Mouse (Mus musculus): ENCODE measurements around the gene Tnni2.
"Not testable (repeated sequence)": the region's sequence is repeated elsewhere in the genome, so short reads cannot be mapped to it uniquely, and the experiment has no call there.

The Tnni2 gene

DNA sequence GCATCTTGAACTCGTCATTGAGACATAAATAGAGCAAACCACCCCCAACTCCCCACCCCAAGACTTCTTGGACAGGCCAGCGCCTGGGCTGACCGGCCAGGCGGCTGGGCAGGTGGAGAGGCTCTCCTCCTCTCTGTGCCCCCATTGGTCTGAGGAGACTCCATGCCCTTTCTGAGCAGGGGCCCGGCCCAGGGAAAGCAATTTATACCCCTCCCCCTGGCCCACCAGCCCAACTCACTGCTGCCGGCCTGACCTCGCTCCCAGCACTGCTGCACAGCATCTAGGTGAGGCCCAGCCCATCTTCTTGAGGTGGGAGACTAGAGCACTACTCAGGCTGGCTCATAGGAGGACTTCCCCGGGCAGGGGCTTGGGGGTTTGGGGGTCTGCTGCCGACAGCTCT is at the start of gene Tnni2:
Gene Tnni2, plus strand, starts transcription at position 224 of the 400 bp plus-strand sequence.
- CTCF ChIA-PET: interaction anchor here (1.0 to 2.1 kb wide), 2 partner anchors 54 to 56 kb away, joined by 3 to 11 read pairs; no protein-coding TSS in a partner anchor

DNA sequence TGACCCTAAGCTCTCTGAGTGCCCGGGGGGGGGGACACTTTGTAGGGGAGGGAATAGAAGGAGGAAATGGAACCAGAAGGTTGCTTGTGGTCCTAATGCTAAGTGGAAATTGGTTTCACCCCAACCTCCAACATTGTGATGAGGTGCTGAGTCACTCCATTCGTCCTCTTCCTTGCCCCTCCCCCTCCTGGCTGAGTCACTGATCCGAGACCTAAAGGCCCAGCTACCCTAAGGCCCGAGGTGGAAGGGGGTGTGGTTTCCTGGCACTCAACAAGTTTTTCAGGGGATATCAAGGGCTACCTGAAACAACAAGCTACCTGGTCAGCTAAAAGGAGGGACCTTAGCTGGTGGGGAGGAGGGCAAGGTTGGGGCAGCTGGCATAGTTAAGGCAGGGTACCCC is 48.4 kb upstream of the Tnni2 start:
- CTCF ChIA-PET: interaction anchor here (0.6 kb wide), 2 partner anchors 30 to 948 kb away, joined by 4 to 8 read pairs; no protein-coding TSS in a partner anchor

DNA sequence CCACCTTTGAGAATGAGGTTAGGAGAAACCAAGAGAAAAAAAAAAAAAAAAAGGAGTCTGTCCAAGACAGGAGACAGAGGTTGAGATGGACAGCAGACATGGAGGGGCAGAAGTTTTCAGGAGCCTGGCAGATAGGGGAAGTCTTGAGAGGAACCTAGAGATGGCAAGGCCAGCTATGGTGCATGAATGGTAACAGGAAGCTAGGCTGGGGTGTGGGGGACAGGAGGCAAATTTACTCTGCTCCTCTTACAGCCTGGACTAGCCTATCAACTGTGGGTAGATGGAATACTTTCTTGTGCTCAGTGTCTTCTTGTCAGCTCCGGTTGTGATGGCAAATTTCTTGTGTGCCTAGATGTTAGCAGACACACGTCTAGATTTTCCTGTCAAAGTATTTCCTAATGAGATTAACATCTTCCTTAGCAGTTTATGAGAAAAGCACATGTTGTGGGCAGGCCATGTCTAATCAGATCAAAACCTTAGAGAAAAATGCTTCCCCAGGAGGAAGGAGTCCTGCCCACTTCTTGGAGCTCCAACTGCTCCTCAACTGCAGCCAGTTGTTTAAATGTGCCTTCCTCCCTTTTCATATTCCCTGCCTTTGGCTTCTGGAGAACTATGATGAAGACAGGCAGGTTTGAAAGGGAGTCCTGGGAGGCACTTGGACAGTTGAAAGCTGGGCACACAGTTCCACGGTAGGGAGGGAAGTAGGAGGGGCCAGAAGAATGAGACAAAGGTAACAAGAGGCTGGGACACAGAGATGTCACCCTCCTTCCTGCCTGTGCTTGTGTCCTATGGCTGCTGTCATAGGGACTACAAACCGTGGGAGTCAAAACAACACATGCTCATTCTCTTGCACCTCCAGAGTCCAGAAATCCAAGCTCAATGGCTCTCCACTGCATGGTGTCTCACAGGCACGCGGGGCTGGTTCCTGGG is 47.1 kb upstream of the Tnni2 start:
- CTCF ChIA-PET: interaction anchor here (0.7 kb wide), 1 partner anchor 143 kb away, joined by 5 read pairs; no protein-coding TSS in a partner anchor

DNA sequence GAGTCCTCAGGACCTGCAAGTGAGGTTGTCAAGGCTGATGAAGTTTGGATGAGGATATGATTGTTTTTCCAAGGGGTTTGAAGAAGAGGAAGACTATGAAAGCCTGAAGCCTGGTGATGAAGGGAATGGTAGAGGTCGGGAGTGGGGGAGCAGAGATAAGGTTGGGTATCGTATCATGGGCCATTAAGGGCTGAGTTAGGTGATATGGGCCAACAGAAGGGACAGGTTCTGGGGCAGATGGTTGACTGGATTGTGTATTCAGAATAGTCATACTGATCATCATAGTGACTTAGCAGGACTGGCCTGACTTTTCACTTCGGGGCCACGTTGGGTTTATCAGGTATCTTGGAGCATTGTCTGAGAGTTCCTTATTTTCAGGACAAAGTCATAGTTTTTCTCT is 46.1 kb upstream of the Tnni2 start:
- CTCF ChIA-PET: no interaction called here

DNA sequence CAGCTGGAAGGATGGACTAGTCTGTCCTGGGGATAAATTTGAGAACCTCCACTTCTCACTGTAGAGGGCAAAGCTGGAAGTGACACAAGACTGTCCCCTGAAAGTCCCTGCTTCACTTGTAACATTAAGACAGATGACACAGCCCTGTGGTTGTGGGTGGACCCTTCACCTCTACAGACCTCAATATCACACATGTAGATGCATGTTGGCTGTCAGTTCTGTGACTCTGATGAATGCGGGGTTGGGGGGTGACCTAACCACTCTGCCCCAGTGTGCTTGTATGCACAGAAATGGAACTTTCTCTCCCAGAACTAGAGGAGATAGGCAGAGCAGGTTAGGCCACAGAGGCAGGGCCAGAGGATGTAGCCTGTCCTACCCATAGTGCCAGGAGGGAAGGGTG is 45.0 kb upstream of the Tnni2 start:
- CTCF ChIA-PET: no interaction called here

DNA sequence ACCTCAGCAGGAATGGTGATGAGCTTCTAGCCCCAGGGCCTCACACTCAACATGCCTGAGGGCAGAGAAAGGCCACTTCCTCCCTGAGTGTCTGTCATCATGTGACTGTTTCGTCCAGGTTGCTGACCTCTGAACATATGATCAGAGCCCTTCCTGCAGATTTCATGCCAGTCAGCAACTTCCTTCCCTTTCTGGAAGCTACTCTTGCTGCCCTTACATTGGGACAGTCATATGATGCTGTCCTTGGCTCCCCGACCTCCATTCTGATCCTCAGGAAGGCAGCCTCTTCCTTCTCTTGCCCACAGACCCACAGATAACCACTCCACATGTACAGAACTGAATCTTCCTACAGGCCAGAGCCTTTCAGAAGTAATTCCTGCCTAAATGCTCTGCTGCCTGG is 43.6 kb upstream of the Tnni2 start:
- CTCF ChIA-PET: no interaction called here

DNA sequence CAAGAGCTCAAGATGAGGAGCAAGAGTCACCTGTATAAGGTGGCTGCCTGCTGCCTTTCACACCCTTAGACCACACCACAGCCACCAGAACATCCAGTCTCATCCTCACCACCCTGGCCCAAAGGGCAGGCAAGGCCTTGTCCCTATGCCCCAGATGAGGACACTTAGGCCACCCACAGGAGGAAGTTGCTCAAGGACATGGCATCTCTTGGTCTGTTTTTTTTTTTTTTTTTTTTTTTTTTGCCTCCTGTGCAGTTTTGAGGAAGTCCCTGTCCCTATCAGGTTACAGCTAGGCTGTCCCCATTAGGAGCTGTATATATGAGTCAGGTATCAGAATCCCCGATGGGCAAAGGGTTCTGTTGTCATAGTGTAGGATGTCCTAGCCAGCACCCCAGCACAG is 42.4 kb upstream of the Tnni2 start:
- CTCF ChIA-PET: no interaction called here

DNA sequence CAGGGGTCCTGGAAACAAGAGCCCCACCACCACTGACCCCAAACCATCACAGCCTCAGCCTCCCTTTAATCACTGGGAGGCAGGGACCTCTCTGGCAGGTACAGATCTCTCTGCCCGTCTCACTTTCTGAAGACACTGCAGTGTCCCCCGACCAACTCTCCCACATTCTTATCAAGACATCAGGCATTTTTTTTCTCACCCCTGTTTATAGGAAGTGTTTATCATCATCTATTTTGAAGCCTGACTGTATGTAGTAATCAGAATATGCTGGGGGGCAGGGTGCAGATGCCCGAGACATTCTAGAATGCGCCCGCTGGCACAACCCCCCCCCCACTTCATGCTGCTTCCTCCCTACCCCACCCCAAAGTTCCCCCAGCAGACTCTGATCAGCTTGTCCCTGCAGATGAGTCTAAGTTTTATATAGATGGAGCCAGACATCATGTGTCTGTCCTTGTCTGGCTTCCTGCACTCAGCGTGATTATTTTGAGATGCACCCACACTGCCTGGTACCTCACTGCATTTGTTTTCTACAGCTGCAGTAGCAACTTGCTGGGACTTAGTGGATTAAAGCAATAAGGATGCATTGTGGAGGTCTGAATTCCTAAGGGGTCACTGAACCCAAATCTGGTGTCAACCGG is 41.4 kb upstream of the Tnni2 start:
- CTCF ChIA-PET: no interaction called here

DNA sequence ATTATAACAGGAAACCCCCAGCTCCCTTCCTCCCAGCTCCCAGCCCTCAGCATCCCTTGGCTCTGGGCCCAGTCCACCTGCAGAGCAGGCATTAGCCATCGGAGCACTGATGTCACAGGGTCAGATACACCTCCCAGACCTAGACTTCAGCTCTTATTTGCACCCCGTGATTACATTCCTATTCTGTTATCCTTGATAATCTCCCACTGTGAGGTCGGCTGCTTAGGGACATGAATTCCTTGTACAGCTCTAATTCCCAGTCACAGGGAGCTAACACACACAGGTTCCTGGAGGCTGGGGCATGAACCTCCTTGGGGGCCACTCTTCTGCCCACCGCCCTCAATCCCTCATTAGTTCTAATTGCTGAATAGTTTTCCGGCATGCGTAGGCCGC is 40.9 kb upstream of the Tnni2 start:
- CTCF ChIA-PET: no interaction called here

DNA sequence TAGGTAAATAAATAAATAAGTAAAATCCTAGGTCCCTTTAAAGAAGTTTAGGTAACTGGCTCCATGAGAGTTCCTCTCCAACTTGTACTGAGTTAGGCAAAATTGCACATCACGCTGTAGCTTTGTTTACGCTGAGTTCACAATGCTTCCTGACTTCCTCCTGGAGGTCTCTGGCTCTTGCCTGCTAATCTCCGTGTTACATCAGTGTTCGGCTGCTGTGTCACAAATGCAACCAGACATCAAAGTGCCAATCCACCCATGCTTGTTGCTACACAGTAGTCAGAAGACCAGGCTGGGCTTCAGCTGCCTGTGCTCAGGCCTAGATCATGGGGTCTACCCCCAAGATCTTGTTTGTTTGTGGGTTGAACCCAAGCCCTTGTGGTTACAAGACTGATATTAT is 38.0 kb upstream of the Tnni2 start:
- CTCF ChIA-PET: no interaction called here

DNA sequence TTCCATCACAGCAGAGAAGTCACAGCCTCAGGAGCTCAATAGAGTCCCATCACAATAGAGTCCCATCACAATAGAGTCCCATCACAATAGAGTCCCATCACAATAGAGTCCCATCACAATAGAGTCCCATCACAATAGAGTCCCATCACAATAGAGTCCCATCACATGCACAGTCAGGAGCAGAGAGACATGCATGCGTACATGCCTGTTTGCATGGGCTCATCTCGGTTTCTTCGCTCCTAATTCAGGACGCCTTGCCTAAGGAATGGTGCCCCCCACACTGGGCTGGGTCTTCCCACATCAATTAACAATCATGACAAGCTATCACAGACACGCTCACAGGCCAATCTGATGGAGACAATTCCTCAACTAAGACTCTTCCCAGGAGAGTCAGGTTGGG is 36.5 kb upstream of the Tnni2 start:
- CTCF ChIA-PET: not testable (repeated sequence)

DNA sequence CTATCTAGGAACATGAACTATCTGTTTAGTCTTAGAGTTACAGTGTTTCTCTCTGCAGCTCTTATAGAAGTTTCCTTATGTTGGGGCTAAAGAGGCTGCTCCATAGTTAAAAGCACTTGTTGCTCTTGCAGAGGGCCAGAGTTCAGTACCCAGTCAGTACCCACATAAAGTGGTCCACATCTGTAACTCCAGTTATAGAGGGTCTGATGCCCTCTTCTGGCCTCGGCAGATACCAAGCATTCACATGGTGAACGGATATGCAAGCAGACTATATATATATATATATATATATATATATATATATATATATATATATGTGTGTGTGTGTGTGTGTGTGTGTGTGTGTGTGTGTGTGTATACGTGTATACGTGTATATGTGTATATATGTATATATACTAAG is 33.7 kb upstream of the Tnni2 start:
- CTCF ChIA-PET: interaction anchor here (0.7 to 1.0 kb wide), 3 partner anchors 13 to 99 kb away, joined by 4 to 6 read pairs (median 6); no protein-coding TSS in a partner anchor

DNA sequence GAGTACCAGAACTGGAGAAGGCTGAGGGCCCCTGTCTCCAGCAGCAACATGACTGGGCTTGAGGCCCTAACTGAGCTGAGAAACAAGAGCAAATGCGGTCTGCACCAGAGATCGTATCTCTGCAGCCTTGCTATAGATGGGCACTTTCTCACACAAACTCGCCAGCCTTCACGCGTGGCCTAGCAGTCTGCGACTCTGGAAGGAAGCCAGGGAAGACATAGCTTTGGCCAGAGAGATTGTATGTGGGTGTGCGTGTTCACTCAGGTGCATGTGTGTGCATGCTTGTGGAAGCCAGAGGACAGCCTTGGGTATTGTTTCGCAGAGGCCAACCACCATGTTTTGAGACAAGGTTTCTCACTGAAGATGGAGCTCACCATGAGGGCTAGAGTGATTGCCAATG is 32.9 kb upstream of the Tnni2 start:
- CTCF ChIA-PET: interaction anchor here (0.7 to 1.8 kb wide), 2 partner anchors 74 to 75 kb away, joined by 5 to 6 read pairs; no protein-coding TSS in a partner anchor

DNA sequence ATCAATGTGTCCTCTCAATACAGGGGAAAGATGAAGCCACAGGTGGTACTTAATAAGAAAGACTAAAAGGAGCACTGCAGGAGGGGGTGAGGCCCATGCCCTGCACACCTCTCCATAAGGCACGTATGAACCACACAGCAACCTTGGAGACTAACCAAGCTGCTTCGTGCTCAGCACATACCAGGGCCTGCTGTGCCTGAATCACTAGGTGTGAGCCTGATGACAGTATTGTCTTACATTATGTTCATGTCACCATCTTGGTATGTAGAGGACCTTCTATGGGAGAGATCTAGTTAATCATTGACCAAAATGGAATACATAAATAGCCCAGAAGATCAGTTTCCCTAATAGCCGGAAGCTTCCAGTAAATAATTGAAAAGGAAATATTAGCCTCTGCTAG is 32.0 kb upstream of the Tnni2 start:
- CTCF ChIA-PET: interaction anchor here (1.8 kb wide), 1 partner anchor 75 kb away, joined by 5 read pairs; no protein-coding TSS in a partner anchor

DNA sequence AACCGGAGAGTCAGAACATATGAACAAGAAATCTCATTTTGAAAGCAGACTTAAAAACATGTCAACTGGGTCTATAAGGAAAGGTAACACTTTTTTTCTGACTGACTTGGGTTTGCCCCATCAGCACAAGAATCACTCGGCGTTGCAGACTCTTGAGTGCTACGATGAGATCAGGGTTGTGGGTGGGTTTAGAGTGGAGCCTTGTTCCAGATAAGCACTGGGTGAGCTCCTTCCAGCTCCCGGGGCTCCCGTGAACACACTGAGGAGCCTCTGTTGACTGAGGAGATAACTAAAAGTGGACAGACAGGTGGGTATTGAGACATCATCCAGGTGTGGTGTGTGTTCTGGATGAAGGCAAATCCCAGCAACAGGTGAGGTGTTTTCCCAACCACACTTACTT is 28.3 kb upstream of the Tnni2 start:
- CTCF ChIA-PET: no interaction called here

DNA sequence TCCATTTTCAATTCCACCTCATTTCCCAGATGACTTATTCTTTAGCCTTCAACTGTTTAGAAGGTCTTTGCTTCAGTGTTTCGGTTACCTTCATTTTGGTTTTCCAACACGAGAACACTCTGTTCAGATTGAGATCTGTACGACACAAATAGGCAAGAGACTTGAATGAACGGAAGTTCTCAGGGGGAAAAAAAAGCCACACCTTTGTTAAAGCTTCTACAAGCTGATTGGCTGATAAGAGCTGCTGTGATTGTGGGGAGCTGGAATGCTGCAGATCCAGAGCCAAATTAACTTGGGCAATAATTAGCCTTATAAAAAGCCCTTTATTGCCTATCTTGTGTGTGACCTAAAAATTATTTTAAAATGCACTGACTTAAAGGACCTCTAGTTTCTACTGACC is 26.3 kb upstream of the Tnni2 start:
- CTCF ChIA-PET: no interaction called here

DNA sequence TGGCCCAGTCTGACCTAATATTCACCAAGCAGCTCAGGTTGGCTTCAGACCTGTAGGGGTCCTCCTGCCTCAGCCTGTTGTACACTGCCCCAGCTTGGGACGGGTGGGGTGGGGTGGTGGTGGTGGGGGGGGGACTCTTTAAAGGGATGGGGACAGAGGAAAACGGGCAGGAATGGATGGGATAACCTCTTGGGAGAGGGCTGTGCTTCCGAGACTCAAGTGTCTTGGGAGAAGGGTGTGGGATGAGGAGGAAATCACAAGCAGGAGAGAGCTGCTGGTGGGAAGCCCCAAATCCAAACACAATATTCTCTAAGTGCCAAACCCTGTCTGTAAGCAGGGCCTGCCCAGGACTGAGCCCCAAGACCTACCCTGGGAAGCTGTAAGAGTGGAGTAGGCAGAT is 25.4 kb upstream of the Tnni2 start:
- CTCF ChIA-PET: interaction anchor here (0.5 kb wide), 1 partner anchor 63 kb away, joined by 6 read pairs; no protein-coding TSS in a partner anchor

DNA sequence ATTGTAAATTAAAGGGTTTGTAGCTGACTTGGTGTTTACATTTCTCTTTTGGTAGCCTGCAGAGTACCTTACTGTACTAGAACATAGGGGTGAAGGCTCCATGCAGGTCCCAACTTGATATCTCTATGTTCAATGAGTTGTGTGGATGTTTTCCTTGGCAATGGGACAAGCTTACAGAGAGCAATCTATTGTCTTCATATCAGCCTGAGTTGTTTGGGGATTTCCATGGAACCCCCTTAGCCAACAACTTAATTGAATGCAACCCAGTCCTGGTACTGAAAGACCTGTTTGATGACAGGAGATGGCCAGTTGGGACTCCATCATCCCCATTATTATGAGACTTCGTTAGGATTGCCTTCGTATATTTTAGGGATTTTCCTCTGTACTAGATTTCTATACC is 23.6 kb upstream of the Tnni2 start:
- CTCF ChIA-PET: no interaction called here

DNA sequence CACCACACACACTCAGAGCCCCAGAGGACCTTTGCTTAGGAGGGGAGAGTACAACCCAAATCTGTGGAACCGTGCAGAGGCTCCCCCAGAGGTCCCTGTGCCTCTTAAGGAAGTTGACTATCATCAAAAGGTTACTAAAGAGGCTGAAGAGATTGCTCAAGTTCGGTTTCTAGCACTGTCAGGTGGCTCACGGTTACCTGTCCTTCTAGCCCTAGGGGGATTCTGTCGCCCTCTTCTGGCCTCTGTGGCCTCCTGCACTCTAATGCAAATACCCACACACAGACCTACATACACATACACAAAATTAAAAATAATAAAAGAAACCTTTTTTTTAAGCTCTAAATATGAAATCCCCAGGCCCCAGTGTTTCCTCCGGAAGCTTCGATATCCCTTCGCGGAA is 22.9 kb upstream of the Tnni2 start:
- CTCF ChIA-PET: no interaction called here

DNA sequence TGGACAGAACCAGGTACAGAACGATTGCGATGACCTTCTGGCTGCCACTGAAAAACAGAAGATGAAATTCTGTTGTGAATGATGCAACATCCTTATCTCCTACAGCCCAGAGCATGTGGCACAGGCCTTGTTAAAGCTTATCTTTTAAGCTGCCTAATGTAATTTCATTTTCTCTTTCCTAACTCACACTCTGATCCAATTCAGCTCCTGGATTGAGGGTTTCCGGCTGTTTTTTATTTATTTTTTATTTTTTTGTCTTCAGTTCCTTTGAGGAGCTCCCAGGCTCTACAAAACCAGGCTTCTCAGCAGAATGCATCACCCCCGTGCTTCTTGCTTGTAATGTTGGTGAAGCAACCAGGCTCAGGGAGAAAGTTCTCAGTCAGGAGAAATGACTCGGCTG is 21.7 kb upstream of the Tnni2 start:
- CTCF ChIA-PET: no interaction called here

DNA sequence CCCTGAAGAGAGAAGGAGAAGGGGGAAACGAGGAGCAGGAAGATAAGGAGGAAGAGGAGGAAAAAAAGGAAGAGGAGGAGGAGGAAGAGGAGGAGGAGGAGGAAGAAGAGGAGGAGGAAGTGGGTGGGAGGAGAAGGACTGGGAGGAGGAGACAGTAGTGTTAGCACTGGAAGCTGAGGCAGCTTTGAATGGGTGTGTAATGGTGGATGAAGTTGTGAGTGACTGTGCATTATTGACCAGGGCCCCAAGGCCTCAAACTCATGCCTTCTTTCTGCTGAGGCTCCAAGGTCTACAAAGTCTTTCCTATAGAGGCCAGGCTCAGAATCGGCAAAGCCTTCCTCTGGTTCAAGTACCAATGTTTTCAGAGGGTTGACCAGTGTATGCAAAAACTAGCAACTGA is 19.8 kb upstream of the Tnni2 start:
- CTCF ChIA-PET: interaction anchor here (0.8 kb wide), 1 partner anchor 14 kb away, joined by 4 read pairs; no protein-coding TSS in a partner anchor

DNA sequence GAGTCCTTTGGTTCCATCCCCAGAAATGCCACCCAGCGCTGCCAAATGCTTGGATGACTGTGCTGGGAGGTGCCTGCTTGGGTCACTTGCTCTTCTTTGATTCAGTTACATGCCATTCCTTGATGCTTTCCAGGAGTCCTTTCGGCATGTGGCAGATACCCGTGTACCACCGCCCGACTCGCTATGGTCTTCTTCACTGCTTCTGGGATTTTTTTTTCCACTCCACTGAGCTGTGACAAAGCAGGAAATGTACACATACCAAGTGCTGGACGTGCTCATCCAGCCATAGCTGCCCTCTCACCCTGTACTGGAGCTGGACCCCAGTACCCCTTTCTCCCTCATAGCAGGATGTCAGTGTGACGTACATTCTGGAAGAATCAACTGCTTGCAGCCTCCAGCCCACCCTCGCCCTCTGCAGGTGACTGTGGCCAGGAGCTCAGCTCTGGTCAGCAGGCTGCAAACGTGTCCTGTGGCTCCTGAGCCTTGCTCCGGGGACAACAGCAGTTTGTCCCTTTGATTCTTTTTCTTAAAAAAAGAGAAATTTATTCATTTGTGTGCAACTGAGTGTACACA is 15.9 kb upstream of the Tnni2 start:
- CTCF ChIA-PET: no interaction called here

DNA sequence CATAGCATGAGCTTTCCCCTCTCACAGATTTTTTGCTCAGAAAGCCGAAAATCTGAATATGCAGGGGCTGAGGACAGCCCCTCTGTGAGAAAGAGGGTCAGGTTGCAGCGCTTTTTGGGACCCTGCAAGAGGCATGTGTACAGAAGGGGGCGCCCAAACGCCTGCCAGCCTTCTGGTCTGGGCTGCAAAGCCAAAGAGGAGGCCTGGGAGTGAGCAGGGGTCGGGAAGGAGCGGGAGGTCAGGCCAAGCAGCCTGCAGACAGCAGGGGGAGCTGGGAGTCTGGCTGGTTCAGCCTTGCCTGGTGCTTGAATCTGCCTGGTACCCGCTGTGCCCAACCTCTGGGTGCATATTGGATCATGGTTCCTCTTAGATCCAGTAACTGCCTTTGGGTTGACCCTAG is 13.4 kb upstream of the Tnni2 start:
- CTCF ChIA-PET: no interaction called here

Data from spleen, embryonic (tissue).